Mouse (Mus musculus) CD4-positive, CD25-positive, alpha-beta regulatory T cell, adult 4 months (primary cell): ENCODE measurements around the gene Ptprn. TPM values are rescaled to one million over a fixed set of nuclear protein-coding genes. Genes with fewer than 3 reads are reported as not detected.

ENCODE experiments used
- ATAC-seq: one replicate; pipeline ENCODE4 v1.8.0; 2017
- polyA plus RNA-seq, 2 experiments: library from polyadenylated mRNA; unstranded; fragments of 100-300 nt; shearing (Covaris generic); gene quantifications; one replicate each; pipeline ENCODE4 v1.2.1; 2017

Ptprn gene
- polyA plus RNA-seq: under 1 TPM; 0.22 to 0.61 TPM

DNA sequence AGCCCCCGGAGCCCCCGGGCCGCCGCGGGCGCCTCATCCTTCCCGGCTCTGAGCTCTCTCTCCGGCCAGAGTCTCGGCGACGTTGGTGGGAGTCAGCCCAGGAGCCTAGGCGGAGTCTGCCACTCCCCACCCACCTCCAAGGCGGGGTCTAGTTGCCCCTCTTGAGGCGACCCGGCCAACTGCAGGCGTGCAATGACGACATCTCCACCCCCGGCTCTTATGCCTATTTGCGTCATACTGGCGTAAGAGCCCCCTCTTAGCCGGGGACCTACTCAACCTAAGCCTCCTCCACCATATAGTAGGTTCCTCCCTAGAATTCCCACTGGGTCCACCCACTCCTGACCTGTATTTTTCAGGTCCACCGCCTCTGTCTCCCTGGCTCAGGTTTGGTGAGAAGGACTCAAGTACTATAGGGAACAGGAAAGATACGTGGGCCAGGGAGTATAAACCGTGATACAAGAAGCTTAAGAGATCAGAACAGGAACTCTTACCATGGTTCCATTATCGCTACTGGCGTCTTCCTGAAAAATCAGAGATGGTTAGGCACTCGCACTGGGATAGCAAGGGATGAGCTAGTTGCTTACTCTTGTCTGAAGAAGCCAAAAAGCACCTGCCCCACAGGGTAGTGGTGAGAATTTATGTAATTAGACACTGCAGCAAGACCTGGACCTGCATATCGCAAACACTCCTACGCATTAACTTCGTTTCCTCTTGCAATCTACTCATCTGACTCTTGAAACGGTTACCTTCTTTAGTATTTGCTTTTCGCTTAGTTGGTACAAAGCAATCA is at the start of gene Ptprn:
TSS of gene Ptprn (minus strand) at position 412 of the 790 bp plus-strand sequence.
- ATAC-seq: no peak

DNA sequence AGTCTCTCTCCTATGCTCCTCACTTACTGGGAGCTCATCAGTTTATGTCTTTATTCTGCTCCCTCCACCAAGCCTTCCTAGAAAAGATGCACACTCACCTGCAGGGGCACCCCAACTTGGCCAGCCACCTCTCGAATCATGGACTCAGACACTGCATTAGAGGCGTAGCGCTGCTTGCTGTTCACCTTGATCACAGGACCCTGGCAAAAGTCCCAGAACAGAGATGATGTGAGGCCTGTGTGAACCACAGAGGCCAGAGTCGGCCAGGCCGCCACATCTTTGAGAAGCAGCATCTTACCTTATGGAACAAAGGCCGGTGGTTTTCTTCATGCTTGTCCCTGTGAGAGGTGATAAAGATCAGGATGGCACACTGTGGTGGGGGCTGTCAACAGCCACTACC is 47.4 kb upstream of the Ptprn start:
- ATAC-seq: no peak

DNA sequence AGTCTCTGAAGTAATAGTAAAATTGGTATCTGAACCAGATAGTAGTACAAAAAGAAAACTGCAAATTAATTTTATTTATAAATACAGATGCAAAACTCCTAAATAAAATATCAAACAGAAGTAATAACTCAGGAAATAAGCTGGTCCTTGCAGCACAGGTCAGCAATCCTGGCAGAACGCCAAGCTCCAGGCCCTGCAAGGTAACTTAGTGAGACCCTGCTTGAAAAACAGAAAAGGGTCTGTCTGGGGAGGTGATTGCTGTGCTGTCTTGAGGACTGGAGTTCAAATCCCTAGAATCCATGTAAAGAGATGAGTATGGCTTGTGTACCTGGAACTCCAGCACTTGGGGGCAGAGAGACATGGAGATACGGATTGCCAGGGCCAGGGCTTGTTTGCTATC is 40.4 kb upstream of the Ptprn start:
- ATAC-seq: no peak

DNA sequence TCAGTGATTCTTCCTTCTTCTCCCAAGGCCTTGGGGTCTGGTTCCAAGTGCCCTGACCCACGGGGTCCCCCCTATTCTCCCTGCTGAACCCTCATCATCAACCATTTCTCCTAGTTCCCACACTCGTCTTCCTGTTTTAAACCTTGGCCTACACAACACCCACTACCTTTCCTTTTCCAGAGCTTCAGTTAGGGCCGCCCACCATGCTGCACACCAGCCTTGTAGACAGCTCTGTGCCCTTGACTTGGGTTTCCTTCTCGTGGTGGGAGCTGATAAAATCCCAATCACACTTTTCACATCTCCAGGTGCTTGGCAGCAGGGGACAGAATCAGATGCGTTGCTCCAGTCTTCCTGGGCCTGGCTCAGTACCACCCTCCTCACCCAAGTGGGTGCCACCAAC is 30.0 kb upstream of the Ptprn start:
- ATAC-seq: no peak

DNA sequence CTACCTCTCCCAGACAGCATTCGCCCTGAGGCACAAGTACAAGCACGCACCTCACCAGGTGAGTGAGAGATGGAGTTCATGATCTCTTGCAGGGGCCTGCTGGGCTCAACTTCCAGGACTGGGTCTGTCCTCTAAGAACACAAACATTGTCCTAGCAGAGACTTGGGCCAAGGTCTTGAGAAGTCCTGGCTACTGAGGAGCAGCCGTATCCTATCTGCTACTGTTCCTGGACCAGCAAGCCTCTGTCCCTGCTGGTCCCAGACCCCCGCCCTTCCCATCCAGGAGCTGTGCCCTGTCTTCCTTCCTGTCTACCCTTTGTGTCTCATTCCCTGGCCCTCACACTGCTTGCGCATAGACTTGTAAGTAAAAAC is 29.0 kb upstream of the Ptprn start:
- no peak for ATAC-seq

DNA sequence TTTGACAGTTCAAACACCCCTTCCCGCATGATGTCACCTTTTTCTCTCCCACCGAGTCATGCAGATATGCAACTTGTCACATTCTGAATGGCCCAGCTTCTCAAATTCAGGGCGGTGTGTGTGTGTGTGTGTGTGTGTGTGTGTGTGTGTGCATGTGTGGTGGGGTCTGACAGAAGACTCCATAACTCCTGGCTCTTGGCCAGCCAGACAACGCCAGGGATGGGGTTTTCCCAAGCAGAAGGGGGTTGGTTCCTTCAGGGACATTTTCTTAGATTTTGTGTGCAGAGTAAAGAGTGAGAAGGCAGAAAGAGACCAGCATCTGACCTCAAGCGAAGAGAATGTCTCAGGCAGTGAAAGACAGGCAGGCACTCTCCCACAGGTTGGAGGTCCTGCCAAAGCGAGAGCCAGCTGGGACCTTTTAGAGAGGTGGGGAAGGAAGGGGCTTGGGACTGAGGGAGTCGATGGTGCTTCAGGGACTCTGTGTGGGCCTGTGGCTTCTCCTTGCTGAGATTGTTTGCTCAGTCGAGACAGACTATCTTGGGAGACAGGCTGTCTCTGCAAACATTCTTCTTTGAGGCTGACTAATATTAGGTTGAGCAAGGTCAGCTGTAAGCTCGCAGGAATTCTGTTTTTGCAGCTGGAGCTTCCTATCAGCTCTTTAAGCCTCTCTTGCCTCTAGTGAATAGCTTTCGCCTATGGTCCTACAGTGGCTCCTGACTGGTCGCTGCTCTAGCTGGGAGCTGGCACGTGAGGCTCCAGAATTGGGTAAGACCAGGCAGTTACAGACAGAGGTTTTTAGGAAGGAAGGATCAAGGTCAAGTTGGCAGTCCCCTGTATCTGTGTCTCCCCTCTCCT is 28.4 kb upstream of the Ptprn start:
- no peak for ATAC-seq

DNA sequence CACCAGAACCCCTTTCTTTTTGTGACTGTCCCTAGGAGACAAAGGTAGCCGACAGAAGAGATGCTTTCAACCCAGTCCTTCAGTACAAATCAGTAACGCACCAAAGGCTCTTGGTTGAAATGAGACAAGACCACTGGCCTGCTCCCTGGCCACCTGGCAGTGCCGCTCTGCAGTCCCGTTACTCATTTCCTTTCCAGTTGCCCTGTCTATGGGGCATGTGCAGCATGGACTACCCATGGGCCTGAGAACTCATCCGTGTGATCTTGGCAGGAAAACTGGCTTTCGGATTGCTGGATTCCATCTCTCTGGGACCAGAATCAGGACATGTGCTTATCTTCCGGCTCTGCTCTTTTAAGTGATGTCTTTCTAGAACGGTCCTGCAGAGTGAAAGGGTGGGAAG is 27.0 kb upstream of the Ptprn start:
- ATAC-seq: no peak

DNA sequence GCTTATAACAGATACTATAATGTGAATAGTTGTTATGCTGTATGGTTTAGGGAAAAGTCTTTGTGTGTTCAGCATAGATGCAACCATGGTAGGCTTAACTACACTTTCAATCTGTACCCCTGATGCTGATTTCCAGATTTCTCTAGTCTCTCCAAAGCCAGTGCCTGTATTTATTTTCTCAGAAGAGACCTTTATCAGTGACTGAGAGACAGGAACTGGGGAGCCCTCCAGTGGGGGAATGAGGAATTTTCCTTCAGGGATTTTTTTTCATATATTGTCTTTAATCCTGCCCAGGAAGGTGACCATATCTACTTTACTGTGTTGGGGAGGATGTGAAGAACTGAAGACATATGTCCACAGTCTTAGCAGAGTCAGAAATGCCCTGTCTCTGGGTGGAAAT is 26.3 kb upstream of the Ptprn start:
- ATAC-seq: no peak

DNA sequence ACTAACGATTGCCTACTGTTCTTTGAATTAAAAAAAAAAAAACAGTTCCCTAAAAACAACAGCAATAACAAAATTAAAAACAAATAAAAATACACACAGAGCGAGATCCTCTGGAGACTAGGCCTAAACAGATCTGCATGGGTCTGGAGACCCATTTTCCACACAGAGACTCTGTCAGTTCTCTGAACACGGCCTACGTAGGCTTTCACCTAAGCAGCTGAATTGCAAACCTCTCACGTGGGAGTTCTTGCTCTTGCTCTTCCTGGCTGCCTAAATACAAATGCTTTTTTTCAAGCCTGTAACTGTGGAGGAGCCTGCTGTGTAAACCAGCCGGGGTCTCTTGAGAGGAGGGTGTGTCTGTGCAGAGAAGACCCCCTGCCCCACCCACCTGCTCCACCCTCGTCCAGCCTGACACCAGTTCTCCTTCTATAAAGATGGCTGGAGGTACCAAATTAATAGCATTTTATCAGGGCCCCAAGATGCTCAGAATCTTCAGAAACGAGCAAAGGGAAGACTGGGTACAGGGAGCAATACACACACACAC is 25.7 kb upstream of the Ptprn start:
- ATAC-seq: no peak

DNA sequence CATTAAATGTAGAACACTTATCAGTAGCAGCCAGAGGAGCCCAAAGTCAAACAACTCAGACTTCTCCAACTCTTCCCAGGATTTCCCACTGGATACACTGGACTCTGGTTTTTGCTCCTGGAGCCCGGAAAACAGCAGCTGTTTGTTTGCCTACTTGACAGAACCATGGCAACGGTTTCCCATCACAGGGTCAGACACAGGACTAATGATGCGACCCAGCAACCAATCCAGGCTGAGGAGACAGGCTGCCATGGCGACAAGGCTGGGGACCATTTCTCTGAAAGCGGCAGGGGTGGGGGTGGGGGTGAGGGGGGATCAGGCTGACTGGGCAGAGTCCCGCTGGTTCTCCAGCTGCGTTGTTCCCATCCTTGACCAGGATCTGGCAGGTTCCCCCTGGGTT is 25.1 kb upstream of the Ptprn start:
- ATAC-seq: no peak

DNA sequence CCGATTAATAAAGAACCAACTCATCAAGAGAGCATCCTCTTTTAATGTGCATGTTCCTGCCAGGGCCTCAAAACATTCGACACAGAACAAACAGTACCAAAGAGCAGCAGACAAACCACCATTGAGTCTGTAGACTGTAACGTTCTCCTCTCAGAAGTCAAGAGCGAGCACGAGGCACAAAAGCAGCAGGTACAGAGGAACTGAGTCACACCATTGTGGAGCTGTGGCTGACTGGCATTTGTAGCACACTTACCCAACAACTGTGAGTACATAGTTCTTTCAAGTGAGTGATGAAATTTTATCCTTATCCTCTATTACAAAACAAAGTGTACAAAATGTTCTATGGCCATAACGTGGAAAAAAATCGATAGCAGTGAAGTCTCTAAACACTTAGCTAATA is 20.6 kb upstream of the Ptprn start:
- ATAC-seq: no peak

DNA sequence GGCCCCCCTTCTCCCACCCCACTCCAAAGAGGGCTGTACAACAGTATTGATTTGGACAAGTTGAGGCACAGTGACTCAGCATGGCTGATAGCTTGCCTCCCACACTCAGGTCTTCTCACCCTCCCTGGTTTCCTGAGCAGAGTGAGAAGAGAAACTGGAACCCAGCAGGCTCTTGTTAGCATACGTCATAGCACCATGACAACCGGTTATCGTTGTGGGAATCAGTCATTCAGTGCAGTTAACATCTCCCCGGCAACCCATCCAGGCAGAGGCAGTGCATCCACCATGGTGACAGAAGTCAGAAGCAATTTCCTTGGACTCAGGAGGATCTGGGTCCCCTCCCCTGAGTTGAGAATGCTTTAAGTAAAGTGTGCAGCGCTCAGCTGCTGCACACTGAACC is 18.7 kb upstream of the Ptprn start:
- ATAC-seq: no peak

DNA sequence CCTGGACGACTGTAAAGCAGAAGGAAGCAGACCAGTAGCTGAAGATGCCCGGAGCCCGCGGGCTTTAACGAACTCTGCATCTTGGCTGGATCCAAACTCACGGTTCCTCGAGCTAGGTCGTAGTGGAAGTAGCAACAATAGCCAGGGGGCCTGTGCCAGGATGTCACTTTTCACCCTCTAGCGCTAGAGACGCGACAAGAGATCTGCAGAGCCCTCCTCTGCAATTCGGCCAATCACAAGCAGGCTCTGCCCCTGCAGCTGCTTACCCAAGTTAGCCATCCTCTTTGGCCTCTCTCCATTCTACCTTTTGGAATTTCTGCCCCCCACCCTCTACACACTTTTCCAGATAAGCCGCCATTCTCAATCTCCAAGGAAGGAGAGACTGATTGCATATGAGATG is 13.9 kb upstream of the Ptprn start, which contains the start of gene Resp18:
TSS of gene Resp18 (minus strand) at position 188 of the 400 bp plus-strand sequence.
- ATAC-seq: no peak

DNA sequence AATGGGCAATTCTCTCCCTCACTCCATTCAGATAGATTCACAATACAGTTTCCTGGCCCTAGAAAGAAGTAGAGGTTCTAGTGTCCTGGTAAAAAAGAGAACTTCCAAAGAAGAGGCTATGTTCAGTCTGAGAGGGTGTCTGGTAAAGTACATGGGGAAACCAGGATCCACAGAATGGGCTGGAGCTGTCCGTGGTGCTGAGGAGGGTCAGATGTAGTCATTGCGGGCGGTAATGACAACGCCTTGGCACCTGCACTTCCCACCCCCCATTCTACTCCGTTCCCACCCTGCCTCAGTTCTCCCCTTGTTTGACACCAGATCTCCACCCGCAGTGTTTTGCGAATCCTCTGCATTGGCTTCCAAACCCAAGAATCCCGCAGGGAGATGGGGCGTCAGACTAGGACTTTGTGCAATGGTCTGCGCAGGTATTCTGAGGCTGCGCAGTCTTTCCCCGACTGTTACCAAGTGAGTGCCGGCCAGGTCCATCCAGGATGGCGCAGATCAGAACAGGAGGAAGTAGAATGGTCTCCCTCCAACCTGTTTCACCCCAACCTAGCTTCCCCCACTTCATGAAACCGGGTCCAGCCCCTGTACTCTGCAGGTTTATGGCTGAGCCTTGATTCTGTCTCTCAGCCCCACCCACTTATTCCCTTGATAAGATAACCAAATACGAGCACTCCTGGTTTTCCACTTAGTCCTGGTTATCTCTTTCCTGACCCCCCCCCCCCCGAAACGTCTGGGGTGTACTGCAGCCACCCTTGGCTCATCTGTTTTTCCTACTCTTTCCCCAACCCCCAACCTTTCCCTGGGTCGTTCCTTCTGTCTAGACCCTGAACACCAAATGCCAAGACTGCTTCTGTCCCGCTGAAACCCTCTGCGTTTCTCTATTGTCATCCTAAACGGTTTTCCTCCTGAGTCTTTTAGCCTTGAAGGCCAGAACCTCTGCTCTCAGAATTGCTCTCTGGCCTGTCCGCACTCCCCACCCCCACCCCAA is 13.2 kb upstream of the Ptprn start:
- no peak for ATAC-seq

DNA sequence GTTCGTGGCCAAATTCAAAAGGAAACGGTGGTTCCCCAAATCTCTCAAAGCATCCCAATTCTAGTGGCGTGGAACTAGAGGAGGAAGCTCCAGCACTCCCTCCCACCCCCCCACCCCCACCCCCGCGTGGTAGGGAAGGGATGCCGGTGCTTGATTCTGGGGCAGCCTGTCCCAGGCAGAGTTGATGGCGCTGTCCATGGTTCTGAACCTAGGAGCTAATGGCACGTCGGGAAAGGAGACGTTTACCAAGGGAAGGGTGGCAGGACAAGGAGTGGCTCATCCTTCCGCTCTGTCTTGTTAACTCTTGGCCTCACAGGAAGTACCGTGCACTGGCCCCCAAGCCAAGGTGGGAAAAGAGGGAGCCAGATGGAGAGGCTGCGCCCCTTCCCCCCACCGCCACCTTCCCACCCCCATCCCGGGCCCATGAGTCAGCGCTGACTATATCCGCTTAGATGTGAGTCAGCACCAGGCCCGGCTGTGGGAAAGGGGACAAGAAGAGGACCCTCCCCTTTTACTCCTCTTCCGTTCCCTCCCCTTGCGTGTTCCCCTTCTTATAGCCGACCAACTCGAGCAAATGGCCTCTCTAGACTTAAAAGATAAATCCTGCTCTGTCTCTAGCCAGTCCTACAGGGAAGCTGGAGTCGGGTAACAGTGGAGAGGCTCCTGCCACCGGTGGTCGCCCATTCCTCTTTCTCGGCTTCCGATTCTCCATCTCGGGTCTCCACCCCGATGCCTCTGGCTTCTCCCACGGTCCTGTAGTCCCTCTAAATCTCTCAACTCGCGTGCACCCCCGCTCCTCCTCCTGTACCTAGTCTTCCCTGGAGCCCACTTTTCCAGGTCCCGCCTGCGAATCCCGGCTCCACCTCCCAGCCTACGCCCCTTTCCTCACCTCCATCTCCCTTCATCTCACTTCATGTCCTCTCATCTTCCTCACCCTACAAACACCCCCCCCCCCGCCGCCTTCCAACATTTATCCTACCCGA is 1.0 kb downstream of the Ptprn start:
- no peak for ATAC-seq

DNA sequence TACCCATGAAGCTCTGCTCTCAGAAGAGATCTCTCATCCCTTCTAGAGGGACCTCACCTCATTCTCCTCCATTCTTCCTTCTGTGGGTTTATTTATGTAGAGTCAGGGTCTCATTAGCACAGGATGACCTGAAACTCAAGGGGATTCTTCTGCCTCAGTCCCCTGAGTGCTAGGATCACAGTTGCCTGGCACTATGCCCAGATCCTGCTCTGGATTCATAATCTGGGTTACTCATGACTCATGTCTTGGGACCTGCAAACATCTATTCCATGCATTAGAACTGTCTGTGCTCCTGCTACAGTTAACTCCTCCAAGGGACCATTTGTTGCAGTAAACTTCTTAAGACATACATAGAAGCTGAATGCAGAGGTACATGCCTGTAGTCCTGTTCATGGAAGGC is 3.0 kb downstream of the Ptprn start:
- no peak for ATAC-seq

DNA sequence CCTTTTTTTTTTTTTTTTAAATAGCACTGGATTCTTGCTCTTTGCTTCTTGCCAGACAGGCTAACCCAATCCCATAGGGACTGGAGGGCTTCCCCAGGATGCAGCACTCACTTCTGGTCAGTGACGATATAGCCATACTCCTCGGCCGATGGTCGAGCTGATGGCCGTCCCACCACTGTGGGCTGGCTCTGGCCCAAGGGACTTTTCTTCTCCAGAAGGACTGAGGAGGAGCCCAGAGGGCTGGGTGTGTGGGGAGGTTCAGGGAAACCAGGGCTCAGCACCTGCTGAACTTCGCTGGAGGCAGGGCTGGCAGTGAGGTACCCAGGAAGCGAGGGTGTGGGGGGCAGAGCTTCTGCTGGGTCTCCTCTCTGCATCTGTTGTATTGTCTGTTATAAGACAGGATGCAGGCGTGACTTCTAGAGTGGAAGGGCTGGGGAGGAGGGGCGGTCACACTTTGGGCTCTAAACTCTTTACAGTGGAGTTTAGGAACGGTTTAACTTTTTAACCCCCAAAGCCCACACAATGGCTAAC is 8.7 kb downstream of the Ptprn start:
- ATAC-seq: no peak

DNA sequence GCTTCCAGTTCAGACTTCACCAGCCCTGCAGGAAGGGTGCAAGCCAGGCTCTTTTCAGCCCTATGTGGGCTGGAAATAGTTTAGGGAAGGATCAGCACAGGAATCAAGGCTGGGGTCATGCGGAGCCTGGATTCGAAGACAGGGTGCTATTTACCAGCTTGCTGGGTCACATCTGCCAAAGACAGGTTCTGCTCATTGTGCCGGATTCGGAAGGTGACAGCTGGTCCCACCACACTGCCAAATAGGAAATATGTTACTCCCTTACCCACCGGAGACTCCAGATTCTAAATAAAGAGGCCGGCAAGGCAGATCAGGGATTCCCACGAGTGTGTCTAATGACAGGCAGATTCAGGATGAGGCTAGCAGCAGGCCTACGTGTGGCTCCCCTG is 9.7 kb downstream of the Ptprn start:
- ATAC-seq: no peak

DNA sequence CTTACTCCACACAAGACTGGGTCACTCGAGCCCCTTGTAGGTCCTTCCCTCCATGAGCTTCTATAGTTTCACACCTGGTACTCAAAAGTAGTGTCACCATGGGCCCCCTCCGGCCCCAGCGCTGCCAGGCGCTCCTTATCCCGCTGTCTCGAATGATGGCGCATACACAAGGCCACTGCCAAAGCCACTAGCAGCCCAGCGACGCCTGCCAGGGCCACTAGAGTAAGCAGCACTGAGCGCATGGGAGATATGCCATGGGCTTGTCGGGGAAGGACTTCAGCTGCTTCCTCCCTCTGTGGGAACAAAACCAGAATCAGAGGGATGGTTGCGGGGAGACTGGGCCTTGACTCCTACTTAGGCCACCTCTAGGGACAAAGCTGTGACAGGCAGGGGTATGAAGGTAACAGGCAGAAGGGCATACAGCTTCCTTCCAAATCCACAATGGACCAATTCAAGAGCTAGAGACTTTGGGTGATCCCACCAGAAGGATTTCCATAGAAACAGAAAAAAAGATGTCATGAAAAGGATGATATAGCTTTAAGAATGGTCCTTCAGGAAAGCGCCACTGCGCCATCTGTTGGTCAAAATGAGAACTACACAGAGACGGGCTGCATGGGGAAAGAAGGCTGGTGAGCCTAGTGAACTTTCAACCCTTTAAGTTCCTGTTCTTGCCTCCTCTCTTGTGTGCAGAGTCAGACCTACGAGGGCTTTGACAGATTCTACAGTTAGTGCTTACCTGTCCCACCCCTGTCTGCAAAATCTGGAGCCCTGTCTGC is 10.3 kb downstream of the Ptprn start:
- peak; percentile 60 for ATAC-seq

DNA sequence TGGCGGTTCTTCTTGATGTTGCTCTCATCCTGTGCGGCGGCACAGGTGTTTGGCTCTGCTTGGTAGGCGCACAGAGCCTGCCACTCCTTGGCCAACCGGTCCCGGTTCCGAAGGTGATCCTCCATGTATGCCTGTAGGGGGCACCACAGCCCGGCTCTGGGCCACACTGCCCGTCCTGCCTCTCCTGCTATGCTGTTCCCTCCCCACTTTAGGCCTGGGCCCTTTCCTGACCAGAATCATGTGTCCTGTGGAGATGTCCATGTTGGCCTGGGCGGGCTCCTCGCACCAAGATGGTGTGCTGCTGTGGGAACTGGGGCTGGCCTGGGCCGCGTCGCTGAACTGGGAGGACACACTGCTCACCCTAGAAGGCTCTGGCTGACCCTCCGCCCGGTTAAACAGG is 11.3 kb downstream of the Ptprn start:
- no peak for ATAC-seq
